Mouse (Mus musculus): ENCODE results near the gene Col16a1. TPM values are rescaled to one million over a fixed set of nuclear protein-coding genes. Genes with fewer than 3 reads are reported as not detected.

Gene Col16a1
- polyA plus RNA-seq, 1 experiment from 2014 or later = 26.2 TPM

- Histone ChIP-seq H3K4me2 (replicated peaks; ENCODE audit: low read depth, low read length) (no peak overlapping the region), H3K36me3 (ENCODE audit: insufficient read depth, low read length) (no peaks in the 10 kb centered on the region), H3K9ac (replicated peaks; ENCODE audit: low read depth) (no peak overlapping the region), H3K27ac (ENCODE audit: low read length) (no peak overlapping the region), H3K9me3 (ENCODE audit: low read length) (no peaks in the 10 kb centered on the region), H3K4me3 (ENCODE audit: low read depth, low read length) (no peak overlapping the region), H3K27me3 (replicated peaks; ENCODE audit: insufficient read depth, low read length) (no peaks in the 10 kb centered on the region), H3K4me1 (ENCODE audit: insufficient read depth, low read depth, low read length) (peaks cover 14% of the 10 kb centered on the region; the same call in 1 of the 2 replicates)
- DNase-seq (ENCODE audit: low spot score) (peak; percentile 33), ATAC-seq (no peak)
- no peak for TF ChIP-seq EP300 (IDR thresholded peaks at IDR 0.05)
- no peak for TF ChIP-seq CTCF (IDR thresholded peaks at IDR 0.05)
- 35% methylated on average over 5 of the region's 5 CpGs for WGBS
These were observed 8.3 kb upstream of the Col16a1 start for GRCm38 (mm10) chr4:130039351-130039750.

- no peak for DNase-seq (ENCODE audit: low spot score)
- Histone ChIP-seq H3K27ac (ENCODE audit: low read length) (no peak overlapping the region), H3K4me3 (ENCODE audit: low read depth, low read length) (no peak overlapping the region), H3K9me3 (ENCODE audit: low read length) (no peaks in the 10 kb centered on the region), H3K4me2 (replicated peaks; ENCODE audit: low read depth, low read length) (no peak overlapping the region), H3K36me3 (ENCODE audit: insufficient read depth, low read length) (no peaks in the 10 kb centered on the region), H3K9ac (replicated peaks; ENCODE audit: low read depth) (no peak overlapping the region), H3K4me1 (ENCODE audit: insufficient read depth, low read depth, low read length) (peaks cover 20% of the 10 kb centered on the region; the same call in 1 of the 2 replicates), H3K27me3 (replicated peaks; ENCODE audit: insufficient read depth, low read length) (no peaks in the 10 kb centered on the region)
- no peak for ATAC-seq
- TF ChIP-seq EP300 (IDR thresholded peaks at IDR 0.05) = no peak
- no peak for TF ChIP-seq CTCF (IDR thresholded peaks at IDR 0.05)
- WGBS = 86% methylated on average over 11 of the region's 11 CpGs
These were observed 6.6 kb upstream of the Col16a1 start for GRCm38 (mm10) chr4:130041076-130041475.

GRCm38 (mm10) chr4:130044211-130044610, 3.4 kb upstream of the Col16a1 start:
- ATAC-seq (no peak), DNase-seq (ENCODE audit: low spot score) (no peak)
- H3K9me3 ChIP-seq (ENCODE audit: low read length) = no peaks in the 10 kb centered on the region
- no peak for TF ChIP-seq EP300 (IDR thresholded peaks at IDR 0.05)
- no peak for TF ChIP-seq CTCF (IDR thresholded peaks at IDR 0.05)
- H3K4me3 ChIP-seq (ENCODE audit: low read depth, low read length) = no peak overlapping the region
- H3K4me1 ChIP-seq (ENCODE audit: insufficient read depth, low read depth, low read length) = peaks cover 6% of the 10 kb centered on the region; the same call in 1 of the 2 replicates
- H3K27ac ChIP-seq (ENCODE audit: low read length) = no peak overlapping the region
- 83% methylated on average over 9 of the region's 9 CpGs for WGBS
- H3K9ac ChIP-seq (replicated peaks; ENCODE audit: low read depth) = no peak overlapping the region
- H3K27me3 ChIP-seq (replicated peaks; ENCODE audit: insufficient read depth, low read length) = no peaks in the 10 kb centered on the region
- H3K4me2 ChIP-seq (replicated peaks; ENCODE audit: low read depth, low read length) = no peak overlapping the region
- no peaks in the 10 kb centered on the region for H3K36me3 ChIP-seq (ENCODE audit: insufficient read depth, low read length)

- DNase-seq (ENCODE audit: low spot score) = peak; percentile 78
- H3K4me3 ChIP-seq (ENCODE audit: low read depth, low read length) = no peak overlapping the region
- peaks cover 6% of the 10 kb centered on the region; the same call in 1 of the 2 replicates for H3K4me1 ChIP-seq (ENCODE audit: insufficient read depth, low read depth, low read length)
- peak overlapping the region; percentile 33; the same call in 1 of the 2 replicates for H3K4me2 ChIP-seq (replicated peaks; ENCODE audit: low read depth, low read length)
- no peaks in the 10 kb centered on the region for H3K27me3 ChIP-seq (replicated peaks; ENCODE audit: insufficient read depth, low read length)
- no peak overlapping the region for H3K9ac ChIP-seq (replicated peaks; ENCODE audit: low read depth)
- peak overlapping the region; percentile 51; the same call in 1 of the 2 replicates for H3K27ac ChIP-seq (ENCODE audit: low read length)
- no peaks in the 10 kb centered on the region for H3K36me3 ChIP-seq (ENCODE audit: insufficient read depth, low read length)
- TF ChIP-seq EP300 (IDR thresholded peaks at IDR 0.05) = no peak
- TF ChIP-seq CTCF (IDR thresholded peaks at IDR 0.05) = peak; percentile 23; the same call in 1 of the 2 replicates
- no peaks in the 10 kb centered on the region for H3K9me3 ChIP-seq (ENCODE audit: low read length)
- ATAC-seq = peak; percentile 24
- 20% methylated on average over 14 of the region's 14 CpGs for WGBS
These were observed 2.0 kb upstream of the Col16a1 start for GRCm38 (mm10) chr4:130045609-130046008.

GRCm38 (mm10) chr4:130048203-130048479, 501 bp downstream of the Col16a1 start:
- H3K36me3 ChIP-seq (ENCODE audit: insufficient read depth, low read length) = no peaks in the 10 kb centered on the region
- no peaks in the 10 kb centered on the region for H3K9me3 ChIP-seq (ENCODE audit: low read length)
- no peak for ATAC-seq
- H3K9ac ChIP-seq (replicated peaks; ENCODE audit: low read depth) = peak overlapping the region; percentile 65
- peak overlapping the region; percentile 89; the same call in 1 of the 2 replicates for H3K27ac ChIP-seq (ENCODE audit: low read length)
- peak overlapping the region; percentile 44 for H3K4me3 ChIP-seq (ENCODE audit: low read depth, low read length)
- peaks cover 6% of the 10 kb centered on the region; the same call in 1 of the 2 replicates for H3K4me1 ChIP-seq (ENCODE audit: insufficient read depth, low read depth, low read length)
- H3K4me2 ChIP-seq (replicated peaks; ENCODE audit: low read depth, low read length) = peak overlapping the region; percentile 67
- TF ChIP-seq EP300 (IDR thresholded peaks at IDR 0.05) = no peak
- TF ChIP-seq CTCF (IDR thresholded peaks at IDR 0.05) = no peak
- DNase-seq (ENCODE audit: low spot score) = no peak
- H3K27me3 ChIP-seq (replicated peaks; ENCODE audit: insufficient read depth, low read length) = no peaks in the 10 kb centered on the region
- WGBS = 43% methylated on average over 4 of the region's 4 CpGs

- H3K4me3 ChIP-seq (ENCODE audit: low read depth, low read length) = no peak overlapping the region
- no peaks in the 10 kb centered on the region for H3K36me3 ChIP-seq (ENCODE audit: insufficient read depth, low read length)
- H3K9me3 ChIP-seq (ENCODE audit: low read length) = no peaks in the 10 kb centered on the region
- H3K27ac ChIP-seq (ENCODE audit: low read length) = peak overlapping the region; percentile 43; the same call in 1 of the 2 replicates
- H3K4me2 ChIP-seq (replicated peaks; ENCODE audit: low read depth, low read length) = no peak overlapping the region
- TF ChIP-seq CTCF (IDR thresholded peaks at IDR 0.05) (no peak), EP300 (IDR thresholded peaks at IDR 0.05) (no peak)
- no peaks in the 10 kb centered on the region for H3K27me3 ChIP-seq (replicated peaks; ENCODE audit: insufficient read depth, low read length)
- H3K9ac ChIP-seq (replicated peaks; ENCODE audit: low read depth) = no peak overlapping the region
- WGBS = 53% methylated on average over 8 of the region's 8 CpGs
- H3K4me1 ChIP-seq (ENCODE audit: insufficient read depth, low read depth, low read length) = peaks cover 5% of the 10 kb centered on the region; the same call in 1 of the 2 replicates
- ATAC-seq = peak; percentile 67
- DNase-seq (ENCODE audit: low spot score) = peak; percentile 93
These were observed 2.6 kb downstream of the Col16a1 start for GRCm38 (mm10) chr4:130050056-130050824.

Measured in lung, postnatal 0 days (tissue).